Mouse (Mus musculus): ENCODE measurements around the gene Gm5767. TPM values are rescaled to one million over a fixed set of nuclear protein-coding genes. Genes with fewer than 3 reads are reported as not detected.

Gene Gm5767
- polyA plus RNA-seq, 1 experiment from 2014 or later: not detected

DNA sequence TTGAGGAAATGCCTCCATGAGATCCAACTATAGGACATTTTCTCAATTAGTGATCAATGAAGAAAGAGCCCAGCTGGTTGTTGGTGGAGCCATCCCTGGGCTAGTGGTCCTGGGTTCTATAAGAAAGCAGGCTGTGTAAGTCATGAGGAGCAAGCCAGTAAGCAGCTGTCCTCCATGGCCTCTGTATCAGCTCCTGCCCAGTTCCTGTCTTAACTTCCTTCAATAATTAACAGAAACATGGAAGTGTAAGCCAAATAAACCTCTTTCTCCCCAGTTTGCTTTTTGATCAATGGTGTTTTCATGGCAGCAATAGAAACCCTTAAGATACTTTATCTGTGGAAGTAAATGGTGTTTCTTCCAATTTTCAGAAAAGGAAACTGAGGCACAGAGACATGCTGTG, 7.8 kb upstream of the Gm5767 start:
- peaks cover 42% of the 10 kb centered on the region for H3K4me1 ChIP-seq
- H3K4me3 ChIP-seq: no peak overlapping the region
- DNase-seq (ENCODE audit: low spot score): no peak
- no peak overlapping the region for H3K27ac ChIP-seq
- H3K27me3 ChIP-seq (ENCODE audit: low read depth, poor library complexity, severe bottlenecking): peaks cover 15% of the 10 kb centered on the region
- peaks cover 12% of the 10 kb centered on the region for H3K36me3 ChIP-seq
- H3K9me3 ChIP-seq (replicated peaks): no peaks in the 10 kb centered on the region

GRCm38 (mm10) chr16:8673343-8673742, 7.2 kb upstream of the Gm5767 start:
- H3K4me3 ChIP-seq: no peak overlapping the region
- no peak for DNase-seq (ENCODE audit: low spot score)
- H3K4me1 ChIP-seq: peaks cover 36% of the 10 kb centered on the region
- 74% methylated on average over 6 of the region's 6 CpGs for WGBS
- H3K36me3 ChIP-seq: peaks cover 9% of the 10 kb centered on the region
- no peaks in the 10 kb centered on the region for H3K9me3 ChIP-seq (replicated peaks)
- H3K27me3 ChIP-seq (ENCODE audit: low read depth, poor library complexity, severe bottlenecking): peaks cover 15% of the 10 kb centered on the region
- H3K27ac ChIP-seq: no peak overlapping the region

DNA sequence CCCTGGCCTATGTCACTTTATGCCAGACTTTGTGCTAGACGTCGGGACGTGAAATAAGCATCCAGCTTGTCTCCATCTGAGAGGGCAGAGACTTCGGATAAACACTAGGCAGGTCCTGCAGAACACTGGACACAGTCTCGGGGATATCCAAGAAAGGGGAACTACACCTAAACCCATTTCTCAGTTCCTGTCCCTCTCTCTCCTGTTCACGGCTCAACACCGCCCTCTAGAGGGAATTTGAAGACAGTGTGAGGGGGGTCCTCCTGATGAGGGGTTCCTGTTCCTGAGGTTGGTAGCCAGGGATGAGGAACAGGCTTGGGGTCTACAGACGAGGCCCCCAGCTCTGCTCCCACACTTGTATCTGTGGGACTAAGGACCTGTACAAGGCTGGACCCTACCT, 6.4 kb upstream of the Gm5767 start:
- WGBS: 6% methylated on average over 8 of the region's 8 CpGs
- Histone ChIP-seq H3K4me3 (no peak overlapping the region), H3K4me1 (peaks cover 29% of the 10 kb centered on the region), H3K9me3 (replicated peaks) (no peaks in the 10 kb centered on the region), H3K36me3 (peaks cover 1% of the 10 kb centered on the region; the same call in 1 of the 2 replicates), H3K27ac (no peak overlapping the region), H3K27me3 (ENCODE audit: low read depth, poor library complexity, severe bottlenecking) (peaks cover 15% of the 10 kb centered on the region)
- peak; percentile 72 for DNase-seq (ENCODE audit: low spot score)

DNA sequence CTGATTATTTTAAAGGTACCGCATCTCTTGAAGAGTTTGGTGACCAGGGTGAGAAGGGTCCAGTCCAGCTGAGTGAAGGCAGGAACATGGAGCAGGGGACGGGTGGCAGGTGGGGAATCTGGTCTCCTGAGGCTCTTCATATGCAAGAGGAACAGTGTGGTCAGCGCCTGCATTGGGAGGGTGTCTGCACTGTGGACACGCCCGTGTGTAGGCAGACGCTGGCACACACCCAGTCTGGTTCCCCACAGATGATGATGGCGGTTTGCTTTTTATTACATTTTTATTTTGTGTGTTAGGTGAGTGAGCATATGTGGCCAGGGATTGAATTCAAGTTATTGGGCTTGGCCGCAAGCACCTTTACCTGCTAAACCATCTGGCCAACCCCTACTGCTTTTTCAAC, 5.0 kb upstream of the Gm5767 start:
- H3K27me3 ChIP-seq (ENCODE audit: low read depth, poor library complexity, severe bottlenecking): peaks cover 15% of the 10 kb centered on the region
- no peak overlapping the region for H3K27ac ChIP-seq
- no peaks in the 10 kb centered on the region for H3K9me3 ChIP-seq (replicated peaks)
- H3K4me3 ChIP-seq: no peak overlapping the region
- peaks cover 15% of the 10 kb centered on the region for H3K4me1 ChIP-seq
- no peak for DNase-seq (ENCODE audit: low spot score)
- 88% methylated on average over 8 of the region's 8 CpGs for WGBS
- H3K36me3 ChIP-seq: no peaks in the 10 kb centered on the region

GRCm38 (mm10) chr16:8676228-8676627, 4.3 kb upstream of the Gm5767 start:
- H3K36me3 ChIP-seq: no peaks in the 10 kb centered on the region
- H3K9me3 ChIP-seq (replicated peaks): no peaks in the 10 kb centered on the region
- DNase-seq (ENCODE audit: low spot score): no peak
- H3K4me1 ChIP-seq: peaks cover 9% of the 10 kb centered on the region; the same call in 1 of the 2 replicates
- no peak overlapping the region for H3K27ac ChIP-seq
- no peak overlapping the region for H3K4me3 ChIP-seq
- 72% methylated on average over 2 of the region's 2 CpGs for WGBS
- peaks cover 15% of the 10 kb centered on the region for H3K27me3 ChIP-seq (ENCODE audit: low read depth, poor library complexity, severe bottlenecking)

- Histone ChIP-seq H3K27ac (no peak overlapping the region), H3K4me1 (0 out of 2 replicates have a peak, but pooled peaks cover 6% of the 10 kb centered on the region), H3K36me3 (no peaks in the 10 kb centered on the region), H3K27me3 (ENCODE audit: low read depth, poor library complexity, severe bottlenecking) (peaks cover 15% of the 10 kb centered on the region), H3K4me3 (no peak overlapping the region), H3K9me3 (replicated peaks) (no peaks in the 10 kb centered on the region)
- 53% methylated on average over 4 of the region's 4 CpGs for WGBS
- DNase-seq (ENCODE audit: low spot score): peak; percentile 56
These were observed 3.8 kb upstream of the Gm5767 start for GRCm38 (mm10) chr16:8676800-8677199.

- Histone ChIP-seq H3K27ac (no peak overlapping the region), H3K36me3 (0 out of 2 replicates have a peak, but pooled peaks cover under 1% of the 10 kb centered on the region), H3K4me3 (no peak overlapping the region), H3K9me3 (replicated peaks) (no peaks in the 10 kb centered on the region), H3K27me3 (ENCODE audit: low read depth, poor library complexity, severe bottlenecking) (peaks cover 11% of the 10 kb centered on the region), H3K4me1 (0 out of 2 replicates have a peak, but pooled peaks cover 3% of the 10 kb centered on the region)
- WGBS: 81% methylated on average over 5 of the region's 5 CpGs
- DNase-seq (ENCODE audit: low spot score): no peak
These were observed 2.5 kb upstream of the Gm5767 start for GRCm38 (mm10) chr16:8678035-8678434.

DNA sequence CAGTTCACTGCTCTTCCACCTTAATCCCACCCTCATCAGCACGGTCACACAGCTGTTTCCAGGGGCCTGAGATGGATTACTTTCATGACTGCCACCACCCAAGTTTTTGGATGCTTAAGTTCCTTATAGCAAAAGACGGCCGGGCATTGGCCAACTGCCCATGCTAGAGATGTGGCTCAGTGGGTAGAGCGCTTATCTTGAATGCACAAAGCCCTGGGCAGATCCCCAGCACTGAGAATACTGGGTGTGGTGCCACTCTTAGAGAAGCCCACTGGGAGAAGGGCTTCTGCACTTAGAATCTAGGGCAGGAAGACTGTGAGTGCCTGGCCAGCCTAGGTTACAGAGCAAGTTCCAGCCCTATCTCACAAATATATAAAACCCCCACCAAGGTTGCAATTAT, 1.9 kb upstream of the Gm5767 start:
- Histone ChIP-seq H3K9me3 (replicated peaks) (no peaks in the 10 kb centered on the region), H3K4me3 (no peak overlapping the region), H3K27ac (no peak overlapping the region), H3K4me1 (0 out of 2 replicates have a peak, but pooled peaks cover 3% of the 10 kb centered on the region), H3K27me3 (ENCODE audit: low read depth, poor library complexity, severe bottlenecking) (0 out of 2 replicates have a peak, but pooled peaks cover 5% of the 10 kb centered on the region), H3K36me3 (0 out of 2 replicates have a peak, but pooled peaks cover 4% of the 10 kb centered on the region)
- 90% methylated on average over 4 of the region's 4 CpGs for WGBS
- DNase-seq (ENCODE audit: low spot score): no peak

DNA sequence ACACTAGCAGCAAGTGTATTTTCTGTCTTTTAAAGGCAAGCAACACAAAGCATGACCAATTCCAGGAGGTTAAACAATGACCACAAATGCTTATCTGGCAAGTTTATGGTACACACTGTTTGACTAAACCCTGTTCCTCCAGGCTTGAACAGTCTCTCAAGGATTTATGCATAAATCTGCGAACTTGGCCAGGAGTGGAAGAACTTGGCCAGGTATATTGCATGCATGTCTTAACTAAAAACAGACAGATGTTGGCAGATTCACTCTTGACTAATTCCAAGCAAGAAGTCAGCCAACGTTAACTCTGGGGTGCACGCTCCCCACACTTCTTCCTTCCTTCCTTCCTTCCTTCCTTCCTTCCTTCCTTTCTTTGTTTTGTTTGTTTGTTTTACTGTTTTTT, 790 bp upstream of the Gm5767 start:
- 91% methylated on average over 3 of the region's 3 CpGs for WGBS
- Histone ChIP-seq H3K4me3 (no peak overlapping the region), H3K27me3 (ENCODE audit: low read depth, poor library complexity, severe bottlenecking) (no peaks in the 10 kb centered on the region), H3K36me3 (0 out of 2 replicates have a peak, but pooled peaks cover 8% of the 10 kb centered on the region), H3K4me1 (no peaks in the 10 kb centered on the region), H3K27ac (no peak overlapping the region), H3K9me3 (replicated peaks) (no peaks in the 10 kb centered on the region)
- DNase-seq (ENCODE audit: low spot score): no peak

GRCm38 (mm10) chr16:8685087-8685486, 4.5 kb downstream of the Gm5767 start:
- no peak for DNase-seq (ENCODE audit: low spot score)
- Histone ChIP-seq H3K9me3 (replicated peaks) (no peaks in the 10 kb centered on the region), H3K36me3 (peaks cover 47% of the 10 kb centered on the region), H3K4me3 (no peak overlapping the region), H3K27me3 (ENCODE audit: low read depth, poor library complexity, severe bottlenecking) (no peaks in the 10 kb centered on the region), H3K27ac (no peak overlapping the region), H3K4me1 (no peaks in the 10 kb centered on the region)
- 79% methylated on average over 4 of the region's 4 CpGs for WGBS

GRCm38 (mm10) chr16:8686121-8686870, 5.7 kb downstream of the Gm5767 start:
- no peaks in the 10 kb centered on the region for H3K9me3 ChIP-seq (replicated peaks)
- H3K27ac ChIP-seq: no peak overlapping the region
- H3K4me3 ChIP-seq: no peak overlapping the region
- WGBS: 64% methylated on average over 7 of the region's 7 CpGs
- peaks cover 59% of the 10 kb centered on the region for H3K36me3 ChIP-seq
- no peaks in the 10 kb centered on the region for H3K4me1 ChIP-seq
- DNase-seq (ENCODE audit: low spot score): peak; percentile 68
- H3K27me3 ChIP-seq (ENCODE audit: low read depth, poor library complexity, severe bottlenecking): no peaks in the 10 kb centered on the region

DNA sequence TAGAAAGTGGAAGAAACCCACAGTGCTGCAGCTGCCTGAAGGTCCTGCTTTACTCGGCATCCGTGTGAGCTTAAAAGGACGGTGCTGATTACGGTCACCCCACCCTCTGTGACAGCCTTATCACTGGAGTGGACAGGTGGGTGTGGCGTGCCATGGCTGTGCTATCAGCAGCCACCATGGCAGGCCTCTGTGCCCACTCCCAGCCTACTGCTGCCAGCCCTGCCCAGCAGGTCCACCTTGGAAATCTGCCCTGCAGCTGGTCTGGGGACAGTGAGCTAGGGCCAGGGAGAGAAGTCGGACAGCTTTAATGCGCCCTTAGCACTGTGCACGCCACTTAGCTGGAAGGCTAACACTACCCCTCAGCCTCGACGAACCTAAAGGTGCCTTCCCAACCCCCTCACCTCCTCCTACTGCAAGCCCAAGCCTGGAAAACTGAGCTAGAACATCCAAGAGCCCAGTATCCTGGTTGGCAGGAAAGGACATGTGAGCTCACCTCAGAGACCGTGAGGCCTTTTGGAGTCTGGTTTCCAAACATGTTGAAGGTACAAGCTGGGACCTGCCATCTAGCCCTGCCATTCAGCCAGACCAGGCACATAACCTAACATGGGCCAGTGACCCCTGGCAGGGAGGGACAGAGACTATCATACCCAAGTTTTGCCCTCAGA, 6.4 kb downstream of the Gm5767 start:
- H3K4me1 ChIP-seq: no peaks in the 10 kb centered on the region
- peaks cover 66% of the 10 kb centered on the region for H3K36me3 ChIP-seq
- no peaks in the 10 kb centered on the region for H3K9me3 ChIP-seq (replicated peaks)
- 82% methylated on average over 11 of the region's 11 CpGs for WGBS
- H3K27me3 ChIP-seq (ENCODE audit: low read depth, poor library complexity, severe bottlenecking): no peaks in the 10 kb centered on the region
- no peak overlapping the region for H3K27ac ChIP-seq
- no peak for DNase-seq (ENCODE audit: low spot score)
- no peak overlapping the region for H3K4me3 ChIP-seq

GRCm38 (mm10) chr16:8687559-8688112, 7.1 kb downstream of the Gm5767 start:
- H3K9me3 ChIP-seq (replicated peaks): no peaks in the 10 kb centered on the region
- no peaks in the 10 kb centered on the region for H3K4me1 ChIP-seq
- no peak overlapping the region for H3K4me3 ChIP-seq
- no peak for DNase-seq (ENCODE audit: low spot score)
- no peak overlapping the region for H3K27ac ChIP-seq
- H3K27me3 ChIP-seq (ENCODE audit: low read depth, poor library complexity, severe bottlenecking): no peaks in the 10 kb centered on the region
- peaks cover 73% of the 10 kb centered on the region for H3K36me3 ChIP-seq
